Mouse (Mus musculus) MEL-GATA-1-ER (cell line): ENCODE measurements at regions not wholly inside any gene's neighbourhood (a gene's known extent, or its start where the extent isn't known, plus 50 kb on each side); places are given as distances from the start of the nearest gene placed in this dataset.

Experiments used
- DNase-seq: peaks from one replicate; pipeline ENCODE4 v3.0.0-alpha.2; 2012; ENCODE audit warnings: low read depth; ENCODE audit errors: extremely low read depth

- DNase-seq: peak; percentile 33
These were observed 923.8 kb downstream of the Flrt2 start for GRCm38 (mm10) chr12:96615850-96616249.

GRCm38 (mm10) chr12:96617226-96617625, 925.2 kb downstream of the Flrt2 start:
- no peak for DNase-seq
